Mouse (Mus musculus): Measurements from ENCODE around the gene 2310034C09Rik. TPM values are rescaled to one million over a fixed set of nuclear protein-coding genes. Genes with fewer than 3 reads are reported as not detected.
"Not testable (repeated sequence)": the region's sequence is repeated elsewhere in the genome, so short reads cannot be mapped to it uniquely, and the experiment has no call there.

The 2310034C09Rik gene
- total RNA-seq (2021), result not detected
- long read RNA-seq, result 0 reads

DNA sequence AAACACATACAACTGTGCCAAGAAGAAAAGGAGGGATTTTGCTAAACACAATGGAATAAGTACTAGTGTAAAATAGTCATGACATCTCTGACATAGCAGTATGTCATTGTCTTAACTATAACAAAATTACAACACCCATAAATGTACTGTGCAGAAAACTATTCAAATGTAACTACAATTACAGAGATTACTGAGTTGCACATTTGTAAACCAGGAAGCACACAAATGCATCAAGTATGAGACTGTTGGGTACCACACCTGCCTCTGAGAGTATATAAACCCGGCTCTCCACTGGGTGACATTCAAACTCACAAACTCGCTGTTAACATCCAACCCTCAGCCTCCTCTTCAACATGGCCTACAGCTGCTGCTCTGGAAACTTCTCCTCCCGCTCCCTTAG, at the start of gene 2310034C09Rik:
2310034C09Rik (plus strand) TSS at position 301 of the 400 bp plus-strand sequence.
- not testable (repeated sequence) for DNase-seq (ENCODE audit: low spot score in 2 of 2)

- no peak for DNase-seq (ENCODE audit: low spot score in 2 of 2)
Measured at GRCm38 (mm10) chr16:88710757-88711156, 47.9 kb upstream of the 2310034C09Rik start.

DNA sequence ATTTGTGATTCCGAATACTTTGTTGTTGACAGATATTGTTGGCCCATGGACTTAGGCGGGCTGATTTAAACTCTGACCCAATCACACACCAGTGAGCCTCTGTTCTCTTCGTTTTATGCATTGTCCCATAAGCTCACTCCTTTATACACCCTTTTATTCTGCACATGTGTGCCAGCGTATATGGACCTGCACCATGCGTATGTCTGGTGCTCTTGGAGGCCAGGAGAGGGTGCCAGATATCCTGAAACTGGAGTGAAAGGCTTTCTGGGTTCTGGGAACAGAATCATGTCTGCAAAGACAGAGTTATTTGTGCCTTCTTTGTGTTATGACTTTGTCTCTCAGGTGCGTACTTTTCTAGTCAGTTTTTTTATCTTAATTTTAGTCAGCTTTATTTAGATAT, 47.4 kb upstream of the 2310034C09Rik start:
- no peak for DNase-seq (ENCODE audit: low spot score in 2 of 2)

- DNase-seq (ENCODE audit: low spot score in 2 of 2), result no peak
Measured at GRCm38 (mm10) chr16:88716549-88716948, 42.1 kb upstream of the 2310034C09Rik start.

DNA sequence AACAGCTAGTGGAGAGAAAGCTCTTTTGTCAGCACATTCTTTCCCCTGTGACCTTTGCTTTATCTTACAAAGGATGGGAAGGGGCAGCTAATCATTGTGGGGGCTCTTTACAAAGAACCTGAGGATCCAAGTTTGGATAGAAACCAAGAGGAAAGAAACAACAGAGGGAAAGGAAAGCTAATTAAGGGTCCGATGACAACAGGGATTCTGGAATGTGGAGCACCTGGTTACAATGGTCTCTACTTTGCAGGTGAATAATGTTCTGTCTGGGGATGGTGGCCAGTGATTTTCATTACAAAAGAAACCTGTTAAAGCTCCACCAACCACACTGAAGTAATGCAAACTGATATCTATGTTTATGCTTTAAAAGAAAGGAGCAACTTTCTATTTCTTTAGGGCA, 38.6 kb upstream of the 2310034C09Rik start:
- DNase-seq (ENCODE audit: low spot score in 2 of 2), result no peak

DNA sequence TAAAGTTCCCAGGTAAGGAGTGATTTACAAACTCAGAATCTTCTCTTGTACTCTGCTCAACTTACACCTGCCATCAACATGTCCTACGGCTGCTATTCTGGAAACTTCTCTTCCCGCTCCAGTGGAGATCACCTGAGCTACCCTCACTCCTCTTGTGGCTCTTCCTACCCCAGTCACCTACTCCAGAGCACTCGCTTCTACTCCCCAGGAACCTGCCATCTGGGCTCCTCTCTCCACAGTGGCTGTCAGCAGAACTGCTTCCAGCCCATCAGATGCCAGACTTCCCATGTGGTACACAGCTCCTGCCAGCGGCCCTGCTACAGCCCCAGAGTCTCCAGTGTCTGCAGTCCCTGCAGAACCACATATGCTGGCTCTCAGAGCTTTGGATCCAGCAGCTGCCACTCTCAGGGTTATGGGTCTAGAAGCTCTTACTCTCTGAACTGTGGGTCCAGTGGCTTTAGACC, 29.8 kb upstream of the 2310034C09Rik start, which contains the start of gene Krtap13-1:
Krtap13-1 (plus strand) TSS at position 51 of the 464 bp plus-strand sequence.
- DNase-seq (ENCODE audit: low spot score in 2 of 2), result peak; percentile 6 to 10

- no peak for DNase-seq (ENCODE audit: low spot score in 2 of 2)
Measured at GRCm38 (mm10) chr16:88735391-88735790, 23.3 kb upstream of the 2310034C09Rik start.

GRCm38 (mm10) chr16:88744750-88745340, 13.8 kb upstream of the 2310034C09Rik start:
- no peak for DNase-seq (ENCODE audit: low spot score in 2 of 2)

GRCm38 (mm10) chr16:88747943-88748342, 10.7 kb upstream of the 2310034C09Rik start:
- DNase-seq (ENCODE audit: low spot score in 2 of 2), result peak in 1 of 2 experiments; percentile 20

DNA sequence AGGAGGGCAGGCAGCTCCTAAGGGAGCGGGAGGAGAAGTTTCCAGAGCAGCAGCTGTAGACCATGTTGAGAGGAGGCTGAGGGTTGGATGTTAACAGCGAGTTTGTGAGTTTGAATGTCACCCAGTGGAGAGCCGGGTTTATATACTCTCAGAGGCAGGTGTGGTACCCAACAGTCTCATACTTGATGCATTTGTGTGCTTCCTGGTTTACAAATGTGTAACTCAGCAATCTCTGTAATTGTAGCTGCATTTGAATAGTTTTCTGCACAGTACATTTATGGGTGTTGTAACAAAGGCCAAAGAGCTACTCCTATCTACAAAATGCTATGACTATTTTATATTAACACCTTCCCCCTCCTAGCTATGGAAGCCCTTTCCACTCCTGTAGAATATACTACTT, 7.1 kb upstream of the 2310034C09Rik start, which contains the start of gene Krtap13:
Krtap13 (minus strand) TSS at position 101 of the 400 bp plus-strand sequence.
- DNase-seq (ENCODE audit: low spot score in 2 of 2), result not testable (repeated sequence)

DNA sequence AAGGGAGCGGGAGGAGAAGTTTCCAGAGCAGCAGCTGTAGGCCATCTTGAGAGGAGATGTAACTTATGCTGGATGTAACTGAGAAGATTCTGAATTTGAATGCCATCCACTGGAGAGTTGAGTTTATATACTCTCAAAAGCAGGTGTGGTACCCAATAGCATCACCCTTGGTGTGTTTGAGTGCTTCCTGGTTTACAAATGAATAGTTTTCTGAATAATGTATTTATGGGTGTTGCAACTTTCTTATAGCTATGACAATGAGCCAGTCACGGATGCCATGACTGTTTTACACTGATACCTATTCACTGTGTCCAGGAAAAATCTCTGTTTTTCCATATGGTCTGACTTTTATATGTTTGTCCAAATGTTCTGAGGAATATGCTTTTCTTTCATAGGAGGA, 15.5 kb downstream of the 2310034C09Rik start, which contains the start of gene 2310057N15Rik:
2310057N15Rik (minus strand) TSS at position 101 of the 400 bp plus-strand sequence.
- no peak for DNase-seq (ENCODE audit: low spot score in 2 of 2)

DNA sequence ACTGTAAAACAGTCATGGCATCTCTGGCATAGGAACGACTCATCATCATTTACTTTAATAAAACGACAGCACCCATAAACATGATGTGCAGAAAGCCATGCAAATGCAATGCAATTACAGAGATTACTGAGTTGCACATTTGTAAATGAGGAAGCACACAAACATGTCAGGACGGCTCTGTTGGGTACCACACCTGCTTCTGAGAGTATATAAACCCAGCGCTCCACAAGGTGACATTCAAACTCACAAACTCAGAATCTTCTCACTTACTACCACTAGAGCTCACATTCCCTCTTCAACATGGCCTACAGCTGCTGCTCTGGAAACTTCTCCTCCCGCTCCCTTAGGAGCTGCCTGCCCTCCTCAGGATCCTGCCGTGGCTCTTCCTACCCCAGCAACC, 18.9 kb downstream of the 2310034C09Rik start, which contains the start of gene Gm5965:
Gm5965 (plus strand) TSS at position 301 of the 400 bp plus-strand sequence.
- no peak for DNase-seq (ENCODE audit: low spot score in 2 of 2)

DNA sequence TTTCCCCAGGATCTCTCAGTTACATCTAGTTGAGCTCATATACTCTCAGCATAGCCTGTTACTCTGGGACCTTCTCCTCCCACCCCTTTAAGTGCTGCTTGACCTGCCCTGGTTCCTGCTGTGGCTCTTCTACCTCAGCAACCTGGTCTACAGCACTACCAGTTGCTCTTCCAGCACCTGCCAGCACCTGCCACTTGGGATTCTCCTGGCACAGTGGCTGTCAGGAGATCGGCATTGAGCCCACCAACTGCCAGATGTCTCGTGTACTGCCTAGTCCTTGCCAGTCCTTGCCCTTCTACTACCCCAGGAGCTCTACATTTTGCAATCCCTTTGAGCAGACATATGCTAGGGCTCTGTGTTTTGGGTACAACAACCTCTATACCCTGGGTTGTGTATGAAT, 28.1 kb downstream of the 2310034C09Rik start:
- DNase-seq (ENCODE audit: low spot score in 2 of 2), result no peak

Other genes with a start within 250 kb of the 2310034C09Rik start
- not detected for gene Cldn8, start 195.7 kb upstream of the 2310034C09Rik start, total RNA-seq (2021)
- gene Krtap24-1, start 146.6 kb upstream of the 2310034C09Rik start, total RNA-seq (2021), result not detected
- not detected for gene 2310079G19Rik, start 131.2 kb upstream of the 2310034C09Rik start, total RNA-seq (2021)
- gene Krtap26-1, start 111.1 kb upstream of the 2310034C09Rik start, total RNA-seq (2021), result not detected
- not detected for gene Krtap27-1, start 87.2 kb upstream of the 2310034C09Rik start, total RNA-seq (2021)
- not detected for gene 2310061N02Rik, start 50.9 kb upstream of the 2310034C09Rik start, total RNA-seq (2021)
- gene Krtap13-1, start 30.0 kb upstream of the 2310034C09Rik start, total RNA-seq (2021), result not detected
- not detected for gene Krtap13, start 7.2 kb upstream of the 2310034C09Rik start, total RNA-seq (2021)
- gene 2310057N15Rik, start 15.4 kb downstream of the 2310034C09Rik start, total RNA-seq (2021), result not detected
- gene Gm5965, start 19.0 kb downstream of the 2310034C09Rik start, total RNA-seq (2021), result not detected
- gene Gm20741, start 53.4 kb downstream of the 2310034C09Rik start, total RNA-seq (2021), result not detected
- gene Krtap15, start 61.4 kb downstream of the 2310034C09Rik start, total RNA-seq (2021), result not detected
- gene Krtap14, start 67.3 kb downstream of the 2310034C09Rik start, total RNA-seq (2021), result not detected
- gene Krtap19-1, start 110.6 kb downstream of the 2310034C09Rik start, total RNA-seq (2021), result not detected
- gene Krtap19-2, start 115.4 kb downstream of the 2310034C09Rik start, total RNA-seq (2021), result not detected
- not detected for gene Krtap19-3, start 119.2 kb downstream of the 2310034C09Rik start, total RNA-seq (2021)
- not detected for gene Krtap19-4, start 126.2 kb downstream of the 2310034C09Rik start, total RNA-seq (2021)
- gene Krtap19-5, start 137.6 kb downstream of the 2310034C09Rik start, total RNA-seq (2021), result not detected
- gene Krtap19-9b, start 173.4 kb downstream of the 2310034C09Rik start, total RNA-seq (2021), result not detected
- not detected for gene Krtap16-3, start 204.0 kb downstream of the 2310034C09Rik start, total RNA-seq (2021)